Mouse (Mus musculus) cortical plate, adult 2 months (tissue): ENCODE measurements around the gene Amigo2. TPM values are rescaled to one million over a fixed set of nuclear protein-coding genes. Genes with fewer than 3 reads are reported as not detected.

ENCODE experiments used
- H3K27ac ChIP-seq: fragments of 200-500 bp; 2 replicates; pipeline ENCODE4 v1.5.1; 2012; ENCODE audit warnings: low read length, control low read depth, inconsistent platforms; ENCODE audit not compliant: insufficient read depth
- H3K4me1 ChIP-seq: fragments of 200-500 bp; 2 replicates; pipeline ENCODE4 v1.6.1; 2011; ENCODE audit warnings: low read length; ENCODE audit not compliant: control insufficient read depth, insufficient read depth
- H3K4me3 ChIP-seq: fragments of 200-500 bp; 2 replicates; pipeline ENCODE4 v1.5.1; 2011; ENCODE audit warnings: mild to moderate bottlenecking, low read length, control low read depth; ENCODE audit not compliant: insufficient read depth
- CTCF ChIP-seq: fragments of 200-500 bp; IDR thresholded peaks from 2 replicates; pipeline ENCODE4 v1.5.1; 2011; ENCODE audit warnings: mild to moderate bottlenecking, control low read depth, low read length; ENCODE audit not compliant: insufficient read depth; ENCODE audit errors: extremely low read depth
- POLR2A ChIP-seq: fragments of 200-500 bp; IDR thresholded peaks from 2 replicates; pipeline ENCODE4 v1.6.1; 2011; ENCODE audit warnings: mild to moderate bottlenecking, low read length, control low read depth; ENCODE audit not compliant: insufficient read depth; ENCODE audit errors: extremely low read depth
- polyA plus RNA-seq: library from polyadenylated mRNA; depleted of rRNA; stranded (reverse); fragments of >200 nt; gene quantifications from 2 replicates; pipeline ENCODE4 v1.2.3, GENCODE M21; 2012

Amigo2 gene
- polyA plus RNA-seq, 1 experiment, result 2.2 TPM

GRCm38 (mm10) chr15:97281712-97282571 lies 34.9 kb upstream of the Amigo2 start:
- H3K4me3 ChIP-seq, result no peak overlapping the region
- TF ChIP-seq POLR2A (no peak), CTCF (no peak)
- H3K4me1 ChIP-seq, result no peaks in the 10 kb centered on the region
- H3K27ac ChIP-seq, result no peak overlapping the region

GRCm38 (mm10) chr15:97280776-97281175 lies 33.7 kb upstream of the Amigo2 start:
- Histone ChIP-seq H3K27ac (no peak overlapping the region), H3K4me3 (no peak overlapping the region), H3K4me1 (no peaks in the 10 kb centered on the region)
- TF ChIP-seq CTCF (no peak), POLR2A (no peak)

- TF ChIP-seq POLR2A (no peak), CTCF (no peak)
- H3K27ac ChIP-seq, result no peak overlapping the region
Observed at GRCm38 (mm10) chr15:97280131-97280530, 33.0 kb upstream of the Amigo2 start.

GRCm38 (mm10) chr15:97278340-97278948 lies 31.4 kb upstream of the Amigo2 start:
- TF ChIP-seq POLR2A (no peak), CTCF (no peak)
- no peak overlapping the region for H3K4me3 ChIP-seq
- no peaks in the 10 kb centered on the region for H3K4me1 ChIP-seq
- no peak overlapping the region for H3K27ac ChIP-seq

More at GRCm38 (mm10) chr15:97280131-97280530, 33.0 kb upstream of the Amigo2 start:
- H3K4me1 ChIP-seq, result no peaks in the 10 kb centered on the region
- H3K4me3 ChIP-seq, result no peak overlapping the region

- TF ChIP-seq POLR2A, result no peak
- TF ChIP-seq CTCF, result no peak
- Histone ChIP-seq H3K27ac (no peak overlapping the region), H3K4me3 (no peak overlapping the region), H3K4me1 (no peaks in the 10 kb centered on the region)
Observed at GRCm38 (mm10) chr15:97277328-97277727, 30.2 kb upstream of the Amigo2 start.

GRCm38 (mm10) chr15:97276660-97277153 lies 29.6 kb upstream of the Amigo2 start:
- TF ChIP-seq POLR2A, result no peak
- TF ChIP-seq CTCF, result no peak
- Histone ChIP-seq H3K27ac (no peak overlapping the region), H3K4me1 (no peaks in the 10 kb centered on the region), H3K4me3 (no peak overlapping the region)

- Histone ChIP-seq H3K4me3 (no peak overlapping the region), H3K27ac (no peak overlapping the region), H3K4me1 (no peaks in the 10 kb centered on the region)
- TF ChIP-seq CTCF (no peak), POLR2A (no peak)
Observed at GRCm38 (mm10) chr15:97275626-97276395, 28.7 kb upstream of the Amigo2 start.

- H3K27ac ChIP-seq, result no peak overlapping the region
- no peak for TF ChIP-seq POLR2A
- no peak for TF ChIP-seq CTCF
- no peak overlapping the region for H3K4me3 ChIP-seq
- no peaks in the 10 kb centered on the region for H3K4me1 ChIP-seq
Observed at GRCm38 (mm10) chr15:97272831-97273230, 25.7 kb upstream of the Amigo2 start.

- TF ChIP-seq CTCF (no peak), POLR2A (no peak)
- H3K27ac ChIP-seq, result no peak overlapping the region
- no peaks in the 10 kb centered on the region for H3K4me1 ChIP-seq
- no peak overlapping the region for H3K4me3 ChIP-seq
Observed at GRCm38 (mm10) chr15:97271985-97272697, 25.1 kb upstream of the Amigo2 start.
